Mouse (Mus musculus): ENCODE measurements around the gene Tsfm.

Gene Tsfm

GRCm38 (mm10) chr10:126987183-126988118 is 43.2 kb downstream of the Tsfm start:
- peak; percentile 85 for DNase-seq (ENCODE audit: low read depth, low spot score)

- DNase-seq (ENCODE audit: low read depth, low spot score), result peak; percentile 80
These were observed 44.1 kb downstream of the Tsfm start for GRCm38 (mm10) chr10:126986541-126986961.

GRCm38 (mm10) chr10:126985579-126985978 is 45.1 kb downstream of the Tsfm start:
- DNase-seq (ENCODE audit: low read depth, low spot score), result no peak

- no peak for DNase-seq (ENCODE audit: low read depth, low spot score)
These were observed 45.5 kb downstream of the Tsfm start for GRCm38 (mm10) chr10:126985127-126985526.

GRCm38 (mm10) chr10:126984189-126985004 is 46.2 kb downstream of the Tsfm start:
- DNase-seq (ENCODE audit: low read depth, low spot score), result peak; percentile 59

- DNase-seq (ENCODE audit: low read depth, low spot score), result no peak
These were observed 47.4 kb downstream of the Tsfm start for GRCm38 (mm10) chr10:126983193-126983725.

- no peak for DNase-seq (ENCODE audit: low read depth, low spot score)
These were observed 48.9 kb downstream of the Tsfm start for GRCm38 (mm10) chr10:126981746-126982145.

GRCm38 (mm10) chr10:126980933-126981530 is 49.6 kb downstream of the Tsfm start:
- no peak for DNase-seq (ENCODE audit: low read depth, low spot score)

- DNase-seq (ENCODE audit: low read depth, low spot score), result peak; percentile 66
These were observed 50.3 kb downstream of the Tsfm start for GRCm38 (mm10) chr10:126980221-126980932.

GRCm38 (mm10) chr10:126979636-126980151 is 50.9 kb downstream of the Tsfm start:
- no peak for DNase-seq (ENCODE audit: low read depth, low spot score)

- DNase-seq (ENCODE audit: low read depth, low spot score), result no peak
These were observed 51.5 kb downstream of the Tsfm start for GRCm38 (mm10) chr10:126979121-126979635.

- peak; percentile 99 for DNase-seq (ENCODE audit: low read depth, low spot score)
These were observed 52.2 kb downstream of the Tsfm start, which contains the start of gene Ctdsp2 for GRCm38 (mm10) chr10:126978277-126978994. Gene Ctdsp2 (plus strand): TSS chr10:126978717.

- DNase-seq (ENCODE audit: low read depth, low spot score), result no peak
These were observed 53.6 kb downstream of the Tsfm start for GRCm38 (mm10) chr10:126977076-126977475.

GRCm38 (mm10) chr10:126975706-126976105 is 54.9 kb downstream of the Tsfm start:
- no peak for DNase-seq (ENCODE audit: low read depth, low spot score)

GRCm38 (mm10) chr10:126972988-126973387 is 57.7 kb downstream of the Tsfm start:
- peak; percentile 63 for DNase-seq (ENCODE audit: low read depth, low spot score)

GRCm38 (mm10) chr10:126972051-126972725 is 58.5 kb downstream of the Tsfm start:
- DNase-seq (ENCODE audit: low read depth, low spot score), result peak; percentile 100

- DNase-seq (ENCODE audit: low read depth, low spot score), result no peak
These were observed 59.1 kb downstream of the Tsfm start for GRCm38 (mm10) chr10:126971363-126972050.

- peak; percentile 88 for DNase-seq (ENCODE audit: low read depth, low spot score)
These were observed 66.8 kb downstream of the Tsfm start for GRCm38 (mm10) chr10:126963821-126964220.

GRCm38 (mm10) chr10:126962966-126963330 is 67.7 kb downstream of the Tsfm start:
- DNase-seq (ENCODE audit: low read depth, low spot score), result no peak
